Mouse (Mus musculus): ENCODE data around the gene Try10. TPM values are rescaled to one million over a fixed set of nuclear protein-coding genes. Genes with fewer than 3 reads are reported as not detected.
"Not testable (repeated sequence)": the region's sequence is repeated elsewhere in the genome, so short reads cannot be mapped to it uniquely, and the experiment has no call there.

Gene Try10
- polyA plus RNA-seq (2014; fragmentation: Nextera tagmentation; extraction: Ambion mirVana) = not detected in 2 replicates

GRCm38 (mm10) chr6:41353932-41354331 is at the start of gene Try10:
Try10 (plus strand) TSS chr6:41354105.
- 82% methylated on average over 2 of the region's 2 CpGs for WGBS
- no peak within 1 kb of the TSS for H3K27ac ChIP-seq (replicated peaks; ENCODE audit: low read depth, low read length)
- DNase-seq (ENCODE audit: low spot score) (no peak), ATAC-seq (ENCODE audit: insufficient number of reproducible peaks, low FRiP score, low TSS enrichment, low read depth) (no peak)
- H3K9me3 ChIP-seq (ENCODE audit: control insufficient read depth, low read length) = no peaks in the 10 kb centered on the region
- H3K4me3 ChIP-seq (ENCODE audit: low read depth, low read length) = no peak within 1 kb of the TSS
- no peak within 1 kb of the TSS for H3K4me2 ChIP-seq (ENCODE audit: low read depth, severe bottlenecking)
- no peaks in the 10 kb centered on the region for H3K4me1 ChIP-seq (ENCODE audit: control insufficient read depth, insufficient read depth, low read length)
- H3K27me3 ChIP-seq (ENCODE audit: control insufficient read depth, insufficient read depth, low read length) = no peaks in the 10 kb centered on the region
- H3K9ac ChIP-seq (ENCODE audit: low read length) = no peak within 1 kb of the TSS
- no peaks in the 10 kb centered on the region for H3K36me3 ChIP-seq (ENCODE audit: control insufficient read depth, insufficient read depth, low read length)

- H3K4me3 ChIP-seq (ENCODE audit: low read depth, low read length); H3K4me2 ChIP-seq (ENCODE audit: low read depth, severe bottlenecking); H3K9me3 ChIP-seq (ENCODE audit: control insufficient read depth, low read length); ATAC-seq (ENCODE audit: insufficient number of reproducible peaks, low FRiP score, low TSS enrichment, low read depth); DNase-seq (ENCODE audit: low spot score); H3K9ac ChIP-seq (ENCODE audit: low read length); H3K36me3 ChIP-seq (ENCODE audit: control insufficient read depth, insufficient read depth, low read length); H3K4me1 ChIP-seq (ENCODE audit: control insufficient read depth, insufficient read depth, low read length); H3K27ac ChIP-seq (replicated peaks; ENCODE audit: low read depth, low read length); H3K27me3 ChIP-seq (ENCODE audit: control insufficient read depth, insufficient read depth, low read length): not testable (repeated sequence)
- 75% methylated on average over 3 of the region's 3 CpGs for WGBS
These were observed 37.2 kb upstream of the Try10 start, which contains the start of gene Try5 for GRCm38 (mm10) chr6:41316741-41317140. Try5 (minus strand) TSS chr6:41316841.

- WGBS = 93% methylated on average over 2 of the region's 2 CpGs
- ATAC-seq (ENCODE audit: insufficient number of reproducible peaks, low FRiP score, low TSS enrichment, low read depth); H3K36me3 ChIP-seq (ENCODE audit: control insufficient read depth, insufficient read depth, low read length); H3K4me3 ChIP-seq (ENCODE audit: low read depth, low read length); DNase-seq (ENCODE audit: low spot score); H3K27ac ChIP-seq (replicated peaks; ENCODE audit: low read depth, low read length); H3K9me3 ChIP-seq (ENCODE audit: control insufficient read depth, low read length); H3K9ac ChIP-seq (ENCODE audit: low read length); H3K4me1 ChIP-seq (ENCODE audit: control insufficient read depth, insufficient read depth, low read length); H3K4me2 ChIP-seq (ENCODE audit: low read depth, severe bottlenecking); H3K27me3 ChIP-seq (ENCODE audit: control insufficient read depth, insufficient read depth, low read length): not testable (repeated sequence)
These were observed 19.9 kb downstream of the Try10 start for GRCm38 (mm10) chr6:41373772-41374171.

GRCm38 (mm10) chr6:41377578-41377977 is 23.7 kb downstream of the Try10 start, which contains the start of gene Prss3:
Prss3 (minus strand) TSS chr6:41377678.
- H3K27ac ChIP-seq (replicated peaks; ENCODE audit: low read depth, low read length); H3K9me3 ChIP-seq (ENCODE audit: control insufficient read depth, low read length); H3K36me3 ChIP-seq (ENCODE audit: control insufficient read depth, insufficient read depth, low read length); H3K4me2 ChIP-seq (ENCODE audit: low read depth, severe bottlenecking); H3K4me3 ChIP-seq (ENCODE audit: low read depth, low read length); H3K4me1 ChIP-seq (ENCODE audit: control insufficient read depth, insufficient read depth, low read length); H3K27me3 ChIP-seq (ENCODE audit: control insufficient read depth, insufficient read depth, low read length); ATAC-seq (ENCODE audit: insufficient number of reproducible peaks, low FRiP score, low TSS enrichment, low read depth); H3K9ac ChIP-seq (ENCODE audit: low read length); DNase-seq (ENCODE audit: low spot score): not testable (repeated sequence)

GRCm38 (mm10) chr6:41386781-41387180 is 32.9 kb downstream of the Try10 start:
- H3K4me3 ChIP-seq (ENCODE audit: low read depth, low read length) = no peak overlapping the region
- 82% methylated on average over 2 of the region's 2 CpGs for WGBS
- no peak overlapping the region for H3K4me2 ChIP-seq (ENCODE audit: low read depth, severe bottlenecking)
- DNase-seq (ENCODE audit: low spot score) = no peak
- no peak overlapping the region for H3K27ac ChIP-seq (replicated peaks; ENCODE audit: low read depth, low read length)
- no peaks in the 10 kb centered on the region for H3K27me3 ChIP-seq (ENCODE audit: control insufficient read depth, insufficient read depth, low read length)
- ATAC-seq (ENCODE audit: insufficient number of reproducible peaks, low FRiP score, low TSS enrichment, low read depth) = no peak
- no peaks in the 10 kb centered on the region for H3K36me3 ChIP-seq (ENCODE audit: control insufficient read depth, insufficient read depth, low read length)
- no peaks in the 10 kb centered on the region for H3K4me1 ChIP-seq (ENCODE audit: control insufficient read depth, insufficient read depth, low read length)
- no peaks in the 10 kb centered on the region for H3K9me3 ChIP-seq (ENCODE audit: control insufficient read depth, low read length)
- H3K9ac ChIP-seq (ENCODE audit: low read length) = no peak overlapping the region

- not testable (repeated sequence) for H3K4me2 ChIP-seq (ENCODE audit: low read depth, severe bottlenecking); H3K27ac ChIP-seq (replicated peaks; ENCODE audit: low read depth, low read length); H3K36me3 ChIP-seq (ENCODE audit: control insufficient read depth, insufficient read depth, low read length); H3K9ac ChIP-seq (ENCODE audit: low read length); DNase-seq (ENCODE audit: low spot score); H3K9me3 ChIP-seq (ENCODE audit: control insufficient read depth, low read length); ATAC-seq (ENCODE audit: insufficient number of reproducible peaks, low FRiP score, low TSS enrichment, low read depth); H3K4me1 ChIP-seq (ENCODE audit: control insufficient read depth, insufficient read depth, low read length); H3K27me3 ChIP-seq (ENCODE audit: control insufficient read depth, insufficient read depth, low read length); H3K4me3 ChIP-seq (ENCODE audit: low read depth, low read length)
- WGBS = 70% methylated on average over 1 of the region's 1 CpGs
These were observed 37.7 kb downstream of the Try10 start for GRCm38 (mm10) chr6:41391640-41392039.

- not testable (repeated sequence) for ATAC-seq (ENCODE audit: insufficient number of reproducible peaks, low FRiP score, low TSS enrichment, low read depth); H3K27me3 ChIP-seq (ENCODE audit: control insufficient read depth, insufficient read depth, low read length)
These were observed 38.2 kb downstream of the Try10 start, which contains the start of gene Gm5771 for GRCm38 (mm10) chr6:41392056-41392455. Gm5771 (plus strand) TSS chr6:41392356.

More at GRCm38 (mm10) chr6:41392056-41392455, 38.2 kb downstream of the Try10 start, which contains the start of gene Gm5771:
- H3K9me3 ChIP-seq (ENCODE audit: control insufficient read depth, low read length); H3K4me1 ChIP-seq (ENCODE audit: control insufficient read depth, insufficient read depth, low read length); DNase-seq (ENCODE audit: low spot score); H3K9ac ChIP-seq (ENCODE audit: low read length); H3K4me2 ChIP-seq (ENCODE audit: low read depth, severe bottlenecking); H3K4me3 ChIP-seq (ENCODE audit: low read depth, low read length); H3K27ac ChIP-seq (replicated peaks; ENCODE audit: low read depth, low read length); H3K36me3 ChIP-seq (ENCODE audit: control insufficient read depth, insufficient read depth, low read length): not testable (repeated sequence)

Other genes with a start within 250 kb of the Try10 start
- not detected in 2 replicates for gene Try4, start 51.8 kb upstream of the Try10 start, polyA plus RNA-seq (2014; fragmentation: Nextera tagmentation; extraction: Ambion mirVana)
- not detected in 2 replicates for gene Try5, start 37.3 kb upstream of the Try10 start, polyA plus RNA-seq (2014; fragmentation: Nextera tagmentation; extraction: Ambion mirVana)
- not detected in 2 replicates for gene Prss3, start 23.6 kb downstream of the Try10 start, polyA plus RNA-seq (2014; fragmentation: Nextera tagmentation; extraction: Ambion mirVana)
- gene Gm5771, start 38.3 kb downstream of the Try10 start, polyA plus RNA-seq (2014; fragmentation: Nextera tagmentation; extraction: Ambion mirVana) = not detected in 2 replicates
- gene Gm10334, start 92.0 kb downstream of the Try10 start, polyA plus RNA-seq (2014; fragmentation: Nextera tagmentation; extraction: Ambion mirVana) = not detected in 2 replicates
- not detected in 2 replicates for gene Prss1, start 104.8 kb downstream of the Try10 start, polyA plus RNA-seq (2014; fragmentation: Nextera tagmentation; extraction: Ambion mirVana)
- not detected in 2 replicates for gene Prss2, start 167.7 kb downstream of the Try10 start, polyA plus RNA-seq (2014; fragmentation: Nextera tagmentation; extraction: Ambion mirVana)